Mouse (Mus musculus): ENCODE measurements around the gene Pus10. TPM values are rescaled to one million over a fixed set of nuclear protein-coding genes. Genes with fewer than 3 reads are reported as not detected.
A peak's percentile ranks its signal among the peaks of the same experiment; 100 is the strongest.

Gene Pus10
- total RNA-seq (2021) = 10 to 100 TPM; 12.3 to 19.1 TPM

DNA sequence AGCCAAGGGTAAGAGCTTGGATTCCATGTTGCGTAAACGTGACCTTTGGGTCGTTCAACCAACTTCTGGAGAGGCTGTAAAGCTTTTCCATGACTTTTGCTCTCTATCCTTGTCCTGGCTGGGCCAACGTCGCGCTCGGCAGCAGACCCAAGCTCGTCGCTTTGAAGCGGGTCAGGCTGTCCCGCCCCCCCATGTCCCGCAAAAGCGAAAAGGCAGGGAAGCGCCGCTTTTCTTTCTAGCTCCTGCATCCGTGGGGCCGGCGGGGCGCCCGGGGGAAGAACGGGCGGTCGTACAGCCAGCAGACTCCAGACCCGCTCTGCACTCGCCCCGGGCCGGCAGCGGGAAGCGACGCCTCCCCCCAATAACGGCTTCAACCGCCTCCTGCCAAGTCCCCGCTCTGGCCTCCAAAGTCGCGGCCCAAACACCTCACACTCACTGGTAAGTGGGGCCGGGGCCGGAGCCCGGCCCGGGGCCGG is at the start of gene Pus10:
Gene Pus10, plus strand, starts transcription at position 364 of the 476 bp plus-strand sequence.
- DNase-seq = no peak

DNA sequence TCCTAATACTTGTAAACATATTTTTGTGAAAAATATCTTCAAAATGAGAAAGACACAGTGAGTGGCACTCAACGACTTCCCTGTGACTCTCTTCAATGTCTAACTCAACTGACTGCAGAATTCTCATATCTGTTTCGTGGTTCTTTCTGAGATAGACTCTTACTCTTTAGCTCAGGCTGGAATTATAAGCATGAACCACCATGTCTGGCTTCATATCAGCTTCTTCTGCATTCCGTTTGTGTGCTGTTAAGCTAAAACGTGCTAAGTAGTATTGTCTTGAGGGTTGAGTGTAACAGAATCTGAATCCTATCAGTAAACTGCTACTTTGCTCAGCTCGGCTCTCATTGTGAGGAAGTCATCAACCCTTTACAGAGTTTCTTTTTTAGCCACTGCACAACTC is 46.5 kb upstream of the Pus10 start:
- no peak for DNase-seq

DNA sequence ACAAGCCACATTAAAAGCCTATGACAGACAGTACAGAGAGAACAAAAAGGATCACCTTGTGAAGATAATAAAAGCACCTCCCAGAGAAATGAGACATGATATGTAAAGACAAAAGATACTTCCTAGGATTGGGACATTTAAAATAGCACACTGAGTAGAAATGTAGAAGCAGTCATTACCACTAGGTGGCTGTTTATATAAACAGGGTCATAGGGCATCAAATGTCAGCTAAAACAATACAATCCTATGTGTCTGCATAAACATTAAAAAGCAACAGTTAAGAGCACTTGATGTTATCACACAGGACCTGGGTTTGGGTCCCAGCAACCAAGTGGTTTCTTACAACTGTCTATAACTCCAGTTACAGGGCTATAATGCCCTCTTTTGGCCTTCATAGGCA is 34.8 kb upstream of the Pus10 start:
- DNase-seq = no peak

DNA sequence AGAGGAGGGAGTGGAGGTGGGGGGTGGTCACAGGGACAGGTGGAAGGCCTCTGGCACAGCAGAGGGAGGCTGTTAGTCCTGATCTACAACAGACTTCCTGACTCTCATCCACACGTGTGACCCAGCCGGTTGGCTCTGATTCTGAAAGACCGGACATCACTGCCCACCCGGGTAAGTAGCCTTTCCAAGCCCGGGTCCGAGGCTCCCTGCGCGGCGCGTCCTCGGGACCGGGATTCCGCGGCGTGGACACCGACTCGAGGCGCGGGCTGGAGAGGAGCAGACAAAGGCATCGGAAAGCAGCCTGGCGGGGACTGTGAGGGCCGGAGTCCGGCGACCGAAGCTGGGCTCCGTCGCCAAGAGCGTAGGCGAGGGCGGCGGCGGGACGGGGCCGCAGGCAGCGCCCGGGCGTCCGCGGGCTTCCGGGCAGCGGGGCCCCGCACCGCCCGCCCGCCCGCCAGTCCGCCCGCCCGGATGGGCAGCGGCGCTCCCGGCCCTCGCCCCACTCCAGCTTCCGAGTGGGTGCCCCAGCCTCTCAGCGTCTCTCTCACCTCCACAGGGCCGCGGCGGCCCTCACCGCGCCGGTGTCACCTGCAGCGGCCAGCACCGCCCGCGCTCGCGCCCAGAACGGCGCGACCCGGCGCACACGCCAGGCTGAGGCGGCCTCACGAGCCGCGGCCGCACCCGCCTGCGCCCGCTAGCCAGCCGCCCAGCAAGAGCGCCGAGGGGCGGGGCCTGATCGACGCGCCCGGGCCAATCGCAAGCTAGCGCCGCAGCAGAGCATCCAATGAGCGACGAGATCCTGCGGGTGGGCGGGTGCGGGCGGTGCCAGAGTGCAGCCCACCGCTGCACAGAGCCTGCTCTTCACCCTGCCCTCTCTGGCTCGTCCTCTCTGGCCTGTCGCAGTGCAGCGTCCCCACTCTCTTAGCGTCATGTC is 32.3 kb upstream of the Pus10 start, which contains the start of gene 0610010F05Rik:
Gene 0610010F05Rik, minus strand, starts transcription at position 695 of the 934 bp plus-strand sequence.
- DNase-seq = peak; percentile 88

DNA sequence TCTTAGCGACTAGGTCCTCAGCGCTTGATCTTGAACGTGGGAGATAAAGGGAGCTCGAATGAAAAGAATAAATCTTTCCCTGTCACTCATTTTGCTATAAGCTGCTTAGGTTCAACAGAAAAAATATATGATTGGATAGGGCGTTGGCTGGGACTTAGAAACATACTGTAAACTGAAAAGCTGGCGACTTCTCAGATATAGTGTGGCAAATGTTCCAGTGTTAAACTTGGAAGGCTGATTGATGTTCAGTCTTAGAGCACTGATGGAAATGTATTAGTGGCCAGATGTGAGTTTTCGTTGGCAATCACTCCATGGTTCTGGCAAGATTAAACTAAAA is 31.6 kb upstream of the Pus10 start:
- no peak for DNase-seq

DNA sequence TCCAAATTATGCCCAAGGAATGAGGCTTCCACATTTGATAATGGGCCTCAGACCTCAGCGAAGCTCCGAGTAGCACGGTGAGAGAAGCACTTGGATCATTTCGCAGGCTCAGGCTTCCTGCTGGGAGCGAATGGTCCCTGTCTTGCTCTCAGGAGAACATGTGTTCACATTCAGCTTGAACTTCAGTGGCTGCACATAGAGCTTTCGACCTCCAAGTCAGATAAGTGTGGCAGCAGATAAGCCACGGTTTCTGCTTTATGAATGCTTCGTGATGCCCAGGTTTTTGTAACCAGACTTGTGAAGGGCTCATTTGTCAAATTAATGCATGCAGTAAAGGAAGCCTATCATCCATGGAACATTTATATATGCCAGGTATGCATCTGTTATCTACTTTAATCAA is 30.9 kb upstream of the Pus10 start:
- no peak for DNase-seq

DNA sequence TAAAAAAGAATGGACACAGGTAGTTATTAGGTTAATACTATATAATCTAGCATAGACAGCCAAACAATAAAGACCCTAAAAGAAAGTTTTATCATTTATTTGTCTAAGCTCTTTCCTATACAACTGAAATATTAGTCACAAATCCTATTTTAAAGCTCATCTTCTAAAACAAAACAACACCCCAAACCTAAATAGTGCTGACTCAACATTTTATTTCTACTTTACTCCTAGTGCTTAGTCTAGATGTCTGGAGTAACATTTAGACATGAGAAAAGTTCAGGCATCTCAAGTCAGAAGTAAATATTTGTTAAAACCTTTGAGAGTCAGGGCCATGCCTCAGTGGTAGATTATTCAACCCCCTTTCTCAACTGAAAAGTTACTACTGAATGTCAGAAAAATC is 18.0 kb upstream of the Pus10 start:
- no peak for DNase-seq

DNA sequence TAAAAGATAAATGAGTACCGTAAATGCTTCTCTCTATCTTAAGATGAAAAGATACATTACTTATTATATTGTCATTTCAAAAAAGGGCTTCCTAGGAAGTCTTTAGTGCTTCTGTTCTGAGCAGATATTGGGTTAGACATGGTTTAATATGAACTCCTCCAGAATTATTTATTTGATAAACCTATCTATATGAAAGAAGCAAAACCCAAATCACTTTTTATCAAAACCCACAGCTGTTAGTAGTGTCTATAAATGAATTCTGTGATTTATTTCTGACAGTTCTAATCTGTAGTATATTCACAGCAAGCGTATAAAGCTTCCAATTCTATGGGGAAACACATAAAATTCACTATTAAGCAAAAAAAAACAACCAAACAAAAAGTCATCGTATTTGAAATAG is 17.6 kb upstream of the Pus10 start:
- no peak for DNase-seq

DNA sequence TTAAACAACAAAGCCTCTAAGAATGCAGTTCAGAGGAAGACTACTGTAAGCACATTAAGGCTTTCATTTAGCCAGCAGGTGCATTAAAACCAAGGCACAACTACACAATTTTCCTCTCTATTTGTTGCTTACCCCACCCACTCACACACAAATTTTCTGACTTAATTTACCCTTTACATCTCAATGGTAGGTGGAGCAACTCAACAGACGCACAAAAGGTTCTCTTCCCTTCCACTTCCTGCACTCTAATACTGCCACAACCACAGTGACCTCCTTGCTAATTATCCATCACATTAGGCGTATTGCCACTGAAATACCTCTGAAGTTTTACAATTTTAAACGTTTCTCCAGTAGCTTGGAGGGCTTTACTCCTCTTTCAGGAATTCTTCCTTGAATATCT is 11.8 kb upstream of the Pus10 start:
- no peak for DNase-seq

DNA sequence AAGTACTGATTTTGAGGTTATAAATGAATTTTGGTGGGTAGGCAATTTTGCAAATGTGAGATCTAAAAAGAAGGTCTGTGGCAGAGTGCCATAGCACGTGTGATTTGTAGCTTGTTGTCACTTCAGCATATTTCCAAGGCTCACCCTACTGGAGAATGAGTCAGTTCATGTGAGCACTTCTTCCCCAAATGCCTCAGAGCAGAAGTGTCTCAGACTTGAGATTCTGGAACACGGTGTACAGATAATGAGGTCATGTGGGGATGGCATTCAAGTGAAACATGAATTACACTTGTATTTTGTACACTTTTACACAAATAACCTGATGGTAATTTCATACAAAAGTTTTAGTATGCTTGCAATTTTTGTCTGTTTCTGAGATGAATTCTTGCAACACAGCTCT is 7.7 kb upstream of the Pus10 start:
- DNase-seq = no peak

DNA sequence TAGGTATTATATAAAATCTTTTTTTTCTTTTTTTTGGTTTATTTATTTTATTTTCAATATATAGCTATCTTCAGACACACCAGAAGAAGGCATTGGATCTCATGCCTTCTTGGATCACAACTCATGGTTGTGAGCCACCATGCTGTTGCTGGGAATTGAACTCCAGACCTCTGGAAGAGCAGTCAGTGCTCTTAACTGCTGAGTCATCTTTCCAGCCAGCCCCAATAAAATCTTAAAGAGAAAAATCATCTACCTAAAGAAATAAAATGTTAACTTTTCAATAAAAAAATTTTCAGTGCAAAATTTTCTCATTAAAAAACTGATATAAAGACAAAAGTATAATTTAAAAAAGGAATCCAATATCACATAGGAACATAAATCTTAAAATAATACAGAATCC is 1.2 kb upstream of the Pus10 start:
- DNase-seq = no peak

DNA sequence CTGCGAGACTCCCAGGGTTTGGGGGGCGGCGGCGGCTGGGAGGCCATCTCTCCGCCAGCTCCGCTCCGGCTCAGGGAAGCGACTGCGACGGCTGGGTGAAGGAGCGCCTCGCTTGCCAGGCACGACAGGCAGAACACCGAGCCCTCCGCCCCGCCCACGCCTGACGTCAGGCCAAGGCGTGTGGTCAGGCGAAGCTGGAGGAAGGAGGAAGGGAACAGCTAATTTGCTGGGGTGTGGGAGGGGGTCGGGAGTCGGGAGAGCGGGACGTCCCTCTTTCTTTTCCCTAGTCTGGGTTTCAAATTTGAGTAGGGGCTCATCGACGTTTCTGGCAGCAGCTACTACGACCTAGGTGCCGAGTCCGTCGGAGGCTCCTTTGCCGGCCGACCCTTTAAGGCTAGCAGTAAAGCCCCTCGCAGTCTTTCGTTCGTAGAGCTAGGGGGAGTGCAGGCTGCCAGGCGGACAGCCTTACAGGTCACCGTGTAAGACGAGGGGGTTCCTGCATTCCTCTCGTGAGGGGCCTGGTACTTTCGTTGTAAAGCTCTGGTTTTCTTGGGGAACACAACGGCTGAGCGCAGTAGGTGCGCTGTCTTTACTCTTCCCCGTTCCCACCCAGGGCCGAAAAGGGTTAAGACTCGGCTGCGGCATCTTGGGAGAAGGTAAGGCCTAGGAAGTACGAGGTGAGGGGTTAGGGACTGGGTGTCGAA is 476 bp downstream of the Pus10 start, which contains the start of gene Pex13:
Gene Pex13, minus strand, starts transcription at position 162 of the 704 bp plus-strand sequence.
- DNase-seq = peak; percentile 94

DNA sequence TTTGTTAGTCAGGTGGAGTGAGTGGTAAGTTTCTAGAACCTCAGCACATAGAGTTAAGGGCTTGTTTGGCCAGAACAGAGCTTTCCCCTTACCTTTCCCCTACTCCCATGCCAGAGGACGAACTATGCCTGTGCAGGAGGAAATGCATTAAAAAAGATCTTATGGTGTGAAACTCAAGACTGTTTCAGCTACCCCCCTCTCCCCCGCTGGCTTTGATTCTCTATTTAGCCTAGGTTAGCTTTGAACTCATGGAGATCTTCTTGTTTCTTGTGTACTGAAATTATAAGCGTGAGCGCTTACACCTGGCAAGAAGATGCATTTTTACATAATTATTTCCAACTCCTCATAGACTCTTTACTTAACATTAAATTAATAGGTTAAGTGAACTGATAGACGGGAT is 1.1 kb downstream of the Pus10 start:
- no peak for DNase-seq

DNA sequence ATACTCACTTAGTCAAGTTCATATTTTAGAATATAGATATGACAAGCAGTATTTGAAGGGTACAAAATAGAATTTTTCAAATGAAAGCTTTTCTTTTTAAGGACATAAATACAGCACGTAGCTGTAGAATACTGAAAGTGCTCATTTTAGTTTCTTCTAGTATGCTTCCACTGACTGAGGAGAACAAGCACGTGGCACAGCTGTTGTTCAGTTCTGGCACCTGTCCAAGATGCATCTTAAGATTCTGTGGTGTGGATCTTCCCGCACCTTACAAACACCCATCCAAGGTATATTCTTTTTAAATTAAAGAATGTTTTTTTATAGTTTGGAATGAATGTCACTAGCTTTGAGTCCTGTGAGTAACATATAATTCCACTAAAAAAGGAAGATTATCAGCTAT is 1.7 kb downstream of the Pus10 start:
- no peak for DNase-seq

DNA sequence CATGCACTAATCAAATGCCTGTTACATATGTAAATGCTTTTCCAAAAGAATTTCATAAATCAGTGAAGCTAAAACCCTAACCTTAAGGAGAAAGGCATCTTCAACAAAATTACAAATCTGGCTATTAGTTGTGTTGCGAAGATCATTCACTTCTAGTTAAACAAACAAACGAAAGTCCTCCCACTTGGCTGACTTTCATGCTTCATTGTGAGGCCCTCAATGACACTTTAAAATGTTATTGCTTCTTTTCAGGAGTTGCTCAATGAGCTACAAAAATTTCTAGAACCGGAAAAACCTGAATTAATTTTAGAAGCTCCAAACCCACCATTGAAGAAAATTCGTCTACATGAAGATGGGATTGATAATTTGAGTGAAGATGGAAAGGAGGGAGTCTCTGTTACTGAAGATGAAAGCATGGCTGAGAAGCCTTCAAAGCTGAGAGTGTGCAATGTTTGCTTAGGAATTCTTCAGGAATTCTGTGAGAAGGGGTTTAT is 6.8 kb downstream of the Pus10 start:
- no peak for DNase-seq

DNA sequence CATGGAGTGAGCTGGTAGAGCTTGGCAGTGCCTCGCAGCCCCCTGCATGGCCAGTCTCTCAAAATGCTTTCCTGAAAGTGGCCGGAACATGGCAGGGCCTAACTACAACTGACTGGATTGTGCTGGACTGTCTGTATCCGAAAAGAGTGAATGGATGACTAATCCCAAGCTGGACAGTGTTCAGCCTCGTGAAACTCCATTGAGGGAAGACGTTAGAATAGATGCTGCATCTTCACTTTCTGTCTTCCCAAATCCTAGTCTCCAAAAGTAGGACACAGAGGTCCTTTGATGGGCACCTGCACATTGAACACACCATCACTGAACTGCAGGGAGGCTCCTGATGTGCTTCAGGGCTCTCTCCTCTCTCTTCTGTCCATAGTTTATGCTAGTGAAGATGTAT is 10.6 kb downstream of the Pus10 start:
- no peak for DNase-seq

DNA sequence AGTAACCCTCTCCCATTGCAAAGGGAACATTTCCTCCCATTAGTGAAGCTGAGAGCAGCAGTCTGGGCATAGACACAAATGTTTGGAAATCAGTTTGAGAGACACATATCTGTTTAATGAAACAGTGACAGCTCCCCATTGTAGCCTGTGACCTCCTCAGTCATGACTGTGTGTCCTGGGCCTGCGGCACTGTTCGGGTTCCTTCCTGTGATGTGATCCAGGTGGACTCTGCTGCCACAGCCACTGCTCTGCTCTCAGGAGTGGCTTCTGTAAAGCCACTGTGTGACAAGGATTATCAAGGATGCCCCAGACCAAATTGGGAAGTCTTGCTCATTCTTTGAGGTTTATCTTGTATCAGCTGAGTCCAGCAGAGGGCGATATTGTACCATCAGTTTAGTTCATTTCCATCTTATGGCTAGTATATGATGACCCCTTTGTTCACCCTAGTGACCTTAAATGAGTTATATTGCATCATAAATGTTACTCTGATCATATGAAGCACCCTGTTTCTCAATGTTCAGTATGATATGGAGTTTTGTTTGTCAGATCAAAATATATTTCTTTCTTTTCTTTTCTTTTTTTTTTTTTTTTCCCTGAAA is 13.7 kb downstream of the Pus10 start:
- peak; percentile 65 for DNase-seq

DNA sequence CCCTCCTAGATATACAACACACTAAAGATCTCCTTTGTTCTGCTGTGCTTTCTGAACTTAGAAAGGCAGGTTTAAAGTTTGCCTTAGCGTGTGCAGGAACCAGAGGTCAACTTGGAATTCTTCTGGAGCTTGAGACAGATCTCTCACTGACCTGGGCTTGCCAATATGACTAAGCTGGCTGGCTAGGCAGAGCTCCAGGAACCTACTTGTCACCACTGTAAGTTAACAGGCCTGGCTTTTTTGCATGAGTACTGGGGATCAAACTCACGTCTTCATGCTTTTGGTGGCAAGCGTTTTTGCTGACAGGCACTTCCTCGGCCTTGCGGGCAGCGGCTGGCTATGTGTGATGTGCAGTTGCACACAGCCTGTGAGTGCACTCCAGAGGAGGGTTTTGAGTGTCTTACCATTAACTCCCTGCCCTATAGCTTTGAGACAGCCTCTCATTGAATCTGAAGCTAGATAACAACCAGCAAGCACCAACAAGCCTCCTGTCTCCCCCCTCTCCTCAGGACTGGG is 15.0 kb downstream of the Pus10 start:
- no peak for DNase-seq

DNA sequence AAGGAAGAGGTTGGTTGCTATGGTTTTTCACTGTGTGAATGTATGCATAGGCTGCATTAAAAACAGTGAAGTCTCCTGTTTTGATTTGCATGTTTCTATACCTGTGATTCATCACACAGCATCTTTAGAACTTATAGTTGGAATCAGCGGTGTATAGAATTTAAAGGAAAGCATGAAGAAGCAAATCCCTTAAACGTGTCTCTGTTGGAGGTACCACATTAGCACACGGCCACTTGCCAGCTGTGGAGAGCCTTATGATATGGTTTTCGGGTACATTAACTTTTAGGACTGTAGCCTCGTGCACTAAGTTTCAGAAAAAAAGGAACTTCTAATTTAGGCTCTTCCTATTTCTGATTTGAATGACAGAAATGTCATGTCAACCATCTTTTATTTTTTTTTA is 17.1 kb downstream of the Pus10 start:
- DNase-seq = no peak

DNA sequence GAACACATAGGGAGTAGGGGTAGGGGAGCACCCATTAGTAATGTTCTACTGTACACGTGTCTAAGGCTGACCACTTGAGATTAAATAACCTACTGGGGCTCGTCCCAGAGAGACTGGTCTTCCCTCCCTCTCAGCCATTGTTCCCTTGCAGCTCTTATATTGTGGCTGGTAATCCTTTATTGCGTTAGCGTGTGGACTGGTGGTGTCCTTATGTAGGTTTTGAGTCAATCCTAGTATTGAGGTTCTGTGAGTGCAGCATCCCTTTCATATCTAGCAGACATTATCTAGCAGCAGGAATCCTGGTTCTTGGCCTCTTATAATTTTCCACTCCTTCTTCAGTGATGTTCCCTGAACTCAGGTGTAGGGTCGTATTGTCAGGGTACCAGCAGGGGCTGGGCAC is 21.2 kb downstream of the Pus10 start:
- no peak for DNase-seq

DNA sequence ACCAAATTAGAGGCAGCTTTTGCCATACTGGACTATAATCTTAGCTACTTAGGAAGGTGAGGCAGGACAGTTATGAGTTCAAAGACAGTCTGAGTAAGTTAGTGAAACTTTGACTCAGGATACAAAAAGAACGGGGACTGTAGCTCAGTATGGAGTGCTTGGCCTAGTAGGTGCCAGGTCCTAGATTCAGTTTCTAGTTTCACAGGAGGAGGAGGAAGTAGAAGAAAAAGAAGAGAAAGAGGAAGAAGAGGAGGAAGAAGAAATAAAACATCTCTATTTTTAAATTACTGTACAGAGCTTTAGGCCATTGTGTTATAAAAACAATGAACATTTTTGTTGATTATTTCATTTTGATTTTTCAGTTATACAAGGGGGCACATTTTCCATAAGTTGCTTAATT is 22.6 kb downstream of the Pus10 start:
- no peak for DNase-seq

DNA sequence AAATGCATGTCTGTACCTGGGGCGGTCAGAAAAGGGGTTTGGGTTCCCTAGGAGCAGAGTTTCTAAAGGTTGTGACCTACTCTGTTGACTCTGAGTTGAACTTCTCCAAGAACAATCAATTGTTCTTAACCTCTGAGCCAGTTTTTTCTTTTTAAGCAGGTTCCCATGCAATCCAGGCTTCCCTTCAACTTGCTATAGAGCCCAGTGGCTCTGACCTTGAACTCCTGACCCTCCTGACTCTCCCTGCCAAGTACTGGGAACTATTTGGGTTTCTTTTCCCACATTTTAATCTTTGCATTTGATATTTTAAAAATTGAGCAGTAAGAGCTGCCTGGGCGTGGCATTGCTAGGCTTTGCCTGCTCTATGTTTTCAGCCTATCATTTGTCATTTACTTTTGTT is 27.8 kb downstream of the Pus10 start:
- DNase-seq = no peak

DNA sequence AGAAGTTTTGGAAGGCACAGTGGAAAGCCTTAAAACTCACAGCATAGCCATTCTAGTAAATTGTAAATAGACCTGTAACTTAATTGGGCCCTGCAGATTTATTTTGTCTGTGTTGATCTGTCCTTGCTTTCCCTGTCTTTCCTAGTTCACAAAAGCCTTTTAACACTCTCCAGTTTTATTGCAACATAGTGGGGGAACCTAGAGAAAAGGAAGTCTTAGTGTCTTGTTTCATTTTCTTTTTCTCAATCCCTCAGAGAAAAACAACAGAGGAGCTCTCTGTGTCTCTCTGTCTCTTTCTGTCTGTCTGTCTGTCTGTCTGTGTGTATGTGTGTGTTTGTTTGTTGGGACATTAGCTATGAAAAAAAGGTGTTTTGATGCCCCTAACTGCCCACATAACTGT is 30.4 kb downstream of the Pus10 start:
- no peak for DNase-seq
